Mouse (Mus musculus): ENCODE results near the gene Gmeb1. TPM values are rescaled to one million over a fixed set of nuclear protein-coding genes. Genes with fewer than 3 reads are reported as not detected.

Gene Gmeb1
- polyA plus RNA-seq, 1 experiment from 2014 or later = 46.2 TPM

GRCm38 (mm10) chr4:132181721-132182658 is 79.4 kb downstream of the Gmeb1 start:
- Histone ChIP-seq H3K9me3 (no peaks in the 10 kb centered on the region), H3K9ac (no peak overlapping the region), H3K4me1 (no peaks in the 10 kb centered on the region), H3K4me2 (no peak overlapping the region), H3K27me3 (no peaks in the 10 kb centered on the region), H3K27ac (no peak overlapping the region), H3K4me3 (no peak overlapping the region), H3K36me3 (peaks cover 48% of the 10 kb centered on the region)
- no peak for ATAC-seq (ENCODE audit: insufficient number of reproducible peaks, insufficient read depth, low FRiP score, low TSS enrichment, low read depth)
- 71% methylated on average over 22 of the region's 22 CpGs for WGBS

DNA sequence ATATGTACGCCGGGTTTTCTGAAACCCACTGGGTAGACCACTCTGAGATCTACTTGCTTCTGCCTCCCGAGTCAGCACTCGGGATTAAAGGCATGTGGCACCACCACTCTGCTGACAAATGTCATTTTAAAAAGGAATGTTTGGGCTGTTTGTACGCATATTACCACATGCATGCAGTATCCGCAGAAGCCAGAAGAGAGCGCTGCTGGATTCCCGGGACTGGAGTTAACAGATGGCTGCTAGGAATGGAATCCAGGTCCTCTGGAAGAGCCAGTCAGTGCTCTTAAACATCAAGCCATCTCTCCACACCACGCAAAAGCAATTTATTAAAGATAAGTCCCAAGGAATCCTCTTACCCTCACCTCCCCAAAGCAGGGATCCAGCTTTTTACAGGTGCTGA is 80.7 kb downstream of the Gmeb1 start:
- Histone ChIP-seq H3K4me1 (no peaks in the 10 kb centered on the region), H3K27me3 (no peaks in the 10 kb centered on the region), H3K4me2 (no peak overlapping the region), H3K27ac (no peak overlapping the region), H3K36me3 (peaks cover 45% of the 10 kb centered on the region), H3K9me3 (no peaks in the 10 kb centered on the region), H3K9ac (no peak overlapping the region), H3K4me3 (no peak overlapping the region)
- no peak for ATAC-seq (ENCODE audit: insufficient number of reproducible peaks, insufficient read depth, low FRiP score, low TSS enrichment, low read depth)
- WGBS = 67% methylated on average over 9 of the region's 9 CpGs

- Histone ChIP-seq H3K36me3 (peaks cover 26% of the 10 kb centered on the region), H3K4me2 (no peak overlapping the region), H3K27me3 (no peaks in the 10 kb centered on the region), H3K4me3 (no peak overlapping the region), H3K4me1 (no peaks in the 10 kb centered on the region), H3K9me3 (no peaks in the 10 kb centered on the region), H3K9ac (no peak overlapping the region), H3K27ac (no peak overlapping the region)
- no peak for ATAC-seq (ENCODE audit: insufficient number of reproducible peaks, insufficient read depth, low FRiP score, low TSS enrichment, low read depth)
- WGBS = 9% methylated on average over 10 of the region's 10 CpGs
Measured at GRCm38 (mm10) chr4:132178630-132179059, 82.8 kb downstream of the Gmeb1 start.

- Histone ChIP-seq H3K27me3 (no peaks in the 10 kb centered on the region), H3K36me3 (peaks cover 7% of the 10 kb centered on the region), H3K27ac (no peak overlapping the region), H3K4me3 (no peak overlapping the region), H3K4me2 (no peak overlapping the region), H3K9me3 (no peaks in the 10 kb centered on the region), H3K4me1 (no peaks in the 10 kb centered on the region), H3K9ac (no peak overlapping the region)
- ATAC-seq (ENCODE audit: insufficient number of reproducible peaks, insufficient read depth, low FRiP score, low TSS enrichment, low read depth) = no peak
- 55% methylated on average over 10 of the region's 10 CpGs for WGBS
Measured at GRCm38 (mm10) chr4:132176474-132176873, 84.9 kb downstream of the Gmeb1 start.

Small RNA genes lying within 50 kb of the gene (microRNA-seq; reads per million reads assigned to microRNA genes)
- not detected for gene Gm22033

Other genes starting within 250 kb of the Gmeb1 start
- 0.11 TPM in 1 of 2 replicates, not detected in the other for gene Gm10300, start 186.9 kb downstream of the Gmeb1 start, polyA plus RNA-seq (2015; fragmentation: Nextera tagmentation; extraction: Ambion mirVana)
- gene Epb41, start 186.3 kb downstream of the Gmeb1 start, polyA plus RNA-seq (2015; fragmentation: Nextera tagmentation; extraction: Ambion mirVana) = 69.6 and 80.3 TPM in 2 replicates
- 0.50 and 0.55 TPM in 2 replicates for gene Oprd1, start 117.1 kb downstream of the Gmeb1 start, polyA plus RNA-seq (2015; fragmentation: Nextera tagmentation; extraction: Ambion mirVana)
- gene Ythdf2, start 49.3 kb downstream of the Gmeb1 start, polyA plus RNA-seq (2015; fragmentation: Nextera tagmentation; extraction: Ambion mirVana) = 109 and 124 TPM in 2 replicates
- gene Taf12, start 12.8 kb upstream of the Gmeb1 start, polyA plus RNA-seq (2015; fragmentation: Nextera tagmentation; extraction: Ambion mirVana) = 52.5 and 57.9 TPM in 2 replicates
- 2.1 and 2.6 TPM in 2 replicates for gene Rab42, start 41.8 kb upstream of the Gmeb1 start, polyA plus RNA-seq (2015; fragmentation: Nextera tagmentation; extraction: Ambion mirVana)
- 78.5 and 83.1 TPM in 2 replicates for gene Trnau1ap, start 67.9 kb upstream of the Gmeb1 start, polyA plus RNA-seq (2015; fragmentation: Nextera tagmentation; extraction: Ambion mirVana)
- 74.1 and 81.9 TPM in 2 replicates for gene Rcc1, start 92.0 kb upstream of the Gmeb1 start, polyA plus RNA-seq (2015; fragmentation: Nextera tagmentation; extraction: Ambion mirVana)
- 22.7 and 23.6 TPM in 2 replicates for gene Phactr4, start 160.9 kb upstream of the Gmeb1 start, polyA plus RNA-seq (2015; fragmentation: Nextera tagmentation; extraction: Ambion mirVana)
- 28.7 and 36.4 TPM in 2 replicates for gene Med18, start 202.3 kb upstream of the Gmeb1 start, polyA plus RNA-seq (2015; fragmentation: Nextera tagmentation; extraction: Ambion mirVana)
- gene Sesn2, start 248.9 kb upstream of the Gmeb1 start, polyA plus RNA-seq (2015; fragmentation: Nextera tagmentation; extraction: Ambion mirVana) = 8.7 and 9.0 TPM in 2 replicates

Measured in embryonic facial prominence, embryonic 13.5 days (tissue).